In the genomic region with DNA sequence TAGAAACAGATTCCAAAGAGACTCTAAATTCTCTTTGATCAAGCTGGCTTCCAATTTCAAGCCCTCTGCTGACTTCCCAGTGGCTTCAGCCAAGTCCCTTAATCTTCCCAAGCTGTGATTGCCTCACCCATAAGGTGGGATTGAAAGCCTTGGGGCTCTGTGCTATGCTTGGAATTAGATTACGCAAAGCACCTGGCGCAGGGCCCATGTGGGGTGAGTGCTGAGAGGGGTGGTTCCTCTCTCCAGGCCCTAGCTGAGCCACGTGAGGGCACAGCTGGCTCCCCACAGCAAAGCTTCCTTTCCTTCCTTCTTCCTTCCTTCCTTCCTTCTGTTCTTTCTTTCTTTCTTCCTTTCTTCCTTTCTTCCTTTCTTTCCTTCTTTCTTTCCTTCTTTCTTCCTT, we compare ENCODE assay signal across 9 mouse cellular contexts. TPM values are rescaled to one million over a fixed set of nuclear protein-coding genes. Genes with fewer than 3 reads are reported as not detected.
DNase-seq lines count a peak whose midpoint lies in the region; ATAC-seq and TF ChIP-seq lines count a peak whose summit lies in the region.
"Had no signal": no experiment of that assay in that cellular context is flagged by ENCODE, and none has a peak within 500 bp of the region (broad histone marks: within the 10 kb centered on the region; RNA-seq: fewer than 3 reads in every experiment).

No protein-coding gene starts in this region.

- H3K4me1 ChIP-seq in kidney, embryonic 15.5 days, result no peaks in the 10 kb centered on the region

- no peak overlapping the region for H3K4me3 ChIP-seq in kidney, embryonic 15.5 days (replicated peaks)
- no peak overlapping the region for H3K4me3 ChIP-seq in gastrocnemius, adult 2 months
- H3K4me3 ChIP-seq in layer of hippocampus, adult 2 months, result no peak overlapping the region

- peak; percentile 66 for DNase-seq in kidney, adult 11 months
- DNase-seq in gastrocnemius, adult 2 months, result peak; percentile 91
- peak; percentile 66 for DNase-seq in kidney, postnatal 14 days
- peak; percentile 83 for DNase-seq in testis, postnatal 10 days (ENCODE audit: low spot score)
- no peak for DNase-seq in T-cell, adult 2 months (ENCODE audit: low spot score)
- DNase-seq in layer of hippocampus, adult 2 months (ENCODE audit: low spot score in 2 of 2), result no peak
- no peak for DNase-seq in cerebellum, adult 11-12 months

- H3K27me3 ChIP-seq in kidney, embryonic 15.5 days, result no peaks in the 10 kb centered on the region
- H3K27me3 ChIP-seq: CH12.LX had no signal

- H3K36me3 ChIP-seq in kidney, embryonic 15.5 days, result no peaks in the 10 kb centered on the region

- WGBS in kidney, embryonic 15.5 days, result 65% methylated on average over 3 of the region's 3 CpGs

- H3K9ac ChIP-seq in kidney, embryonic 15.5 days, result no peak overlapping the region

- H3K9me3 ChIP-seq in kidney, embryonic 15.5 days (replicated peaks), result no peaks in the 10 kb centered on the region

- no peak overlapping the region for H3K27ac ChIP-seq in kidney, embryonic 15.5 days
- H3K27ac ChIP-seq in gastrocnemius, adult 2 months, result 0 out of 2 replicates have a peak overlapping the region, but pooled peaks have one; percentile 12
- no peak overlapping the region for H3K27ac ChIP-seq in layer of hippocampus, adult 2 months

- intact Hi-C loops in gastrocnemius, adult 2 months (cut with DNase I), result loop anchor here (10.0 kb wide), 1 partner anchor 942 kb away; no protein-coding TSS in a partner anchor

- no peak for TF ChIP-seq CTCF in gastrocnemius, adult 2 months (IDR thresholded peaks at IDR 0.05)
- TF ChIP-seq CTCF in layer of hippocampus, adult 2 months (conservative IDR thresholded peaks at IDR 0.05), result no peak

- no peak for ATAC-seq in kidney, embryonic 15.5 days (replicated peaks; ENCODE audit: low FRiP score)

- no peak overlapping the region for H3K4me2 ChIP-seq in kidney, embryonic 15.5 days

RNA-seq across cellular contexts. Expression of gene Bod1, which starts 54.4 kb away (rescaled TPM):
- polyA plus RNA-seq in kidney, embryonic 15.5 days (2015; fragmentation: Nextera tagmentation; extraction: Ambion mirVana), result 84.9 and 86.8 TPM in 2 replicates
- total RNA-seq in gastrocnemius, adult 2 months (2021), result 100 to 1,000 TPM; 137 to 158 TPM
- 100 to 1,000 TPM in 1 of 2 experiments, 10 to 100 TPM in 1; 97.1 to 101 TPM for total RNA-seq in layer of hippocampus, adult 2 months (2021)

Comparison
In these comparisons a context has a peak if more than half of its experiments do, and no peak if none do; other contexts are left out.
1. DNase-seq: peak in kidney, adult 11 months (single experiment), gastrocnemius, adult 2 months (single experiment), kidney, postnatal 14 days (single experiment) and testis, postnatal 10 days (single experiment); none in T-cell, adult 2 months (single experiment), layer of hippocampus, adult 2 months (0 of 2) and cerebellum, adult 11-12 months (single experiment).